Mouse (Mus musculus): ENCODE measurements around the gene Sectm1a.
A peak's percentile ranks its signal among the peaks of the same experiment; 100 is the strongest.
"Not testable (repeated sequence)": the region's sequence is repeated elsewhere in the genome, so short reads cannot be mapped to it uniquely, and the experiment has no call there.

Gene Sectm1a

GRCm38 (mm10) chr11:121081120-121081519 is at the start of gene Sectm1a:
Gene Sectm1a (minus strand): TSS chr11:121081220.
- no peak for DNase-seq (ENCODE audit: low read depth, low spot score)

GRCm38 (mm10) chr11:121129616-121130015 is 48.6 kb upstream of the Sectm1a start:
- no peak for DNase-seq (ENCODE audit: low read depth, low spot score)

GRCm38 (mm10) chr11:121127441-121127840 is 46.4 kb upstream of the Sectm1a start:
- no peak for DNase-seq (ENCODE audit: low read depth, low spot score)

- DNase-seq (ENCODE audit: low read depth, low spot score) = peak; percentile 17
Observed at GRCm38 (mm10) chr11:121126395-121126794, 45.4 kb upstream of the Sectm1a start.

GRCm38 (mm10) chr11:121125522-121126172 is 44.6 kb upstream of the Sectm1a start:
- DNase-seq (ENCODE audit: low read depth, low spot score) = no peak

GRCm38 (mm10) chr11:121123438-121123837 is 42.4 kb upstream of the Sectm1a start:
- DNase-seq (ENCODE audit: low read depth, low spot score) = no peak

GRCm38 (mm10) chr11:121122024-121122670 is 41.1 kb upstream of the Sectm1a start:
- no peak for DNase-seq (ENCODE audit: low read depth, low spot score)

DNA sequence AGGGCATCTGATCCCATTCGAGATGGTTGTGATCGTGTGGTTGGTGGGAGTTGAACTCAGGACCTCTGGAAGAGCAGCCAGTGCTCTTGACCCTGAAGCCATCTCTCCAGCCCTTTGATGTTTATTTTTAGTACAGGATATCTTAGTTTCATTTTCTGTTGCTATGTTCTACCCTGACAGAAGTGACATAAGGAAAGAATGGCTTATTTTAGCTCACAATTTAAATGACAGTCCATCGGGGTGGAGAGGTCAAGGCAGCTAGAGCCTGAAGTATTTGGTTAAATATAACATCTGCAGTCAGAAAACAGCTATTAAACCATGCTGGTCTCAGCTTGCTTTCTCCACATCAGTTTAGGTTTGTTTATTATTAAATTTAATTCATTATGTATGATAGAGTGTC is 40.1 kb upstream of the Sectm1a start:
- no peak for DNase-seq (ENCODE audit: low read depth, low spot score)

GRCm38 (mm10) chr11:121118577-121118976 is 37.6 kb upstream of the Sectm1a start, which contains the start of gene Tex19.2:
Gene Tex19.2 (minus strand): TSS chr11:121118677.
- no peak for DNase-seq (ENCODE audit: low read depth, low spot score)

GRCm38 (mm10) chr11:121118106-121118505 is 37.1 kb upstream of the Sectm1a start:
- no peak for DNase-seq (ENCODE audit: low read depth, low spot score)

- no peak for DNase-seq (ENCODE audit: low read depth, low spot score)
Observed at GRCm38 (mm10) chr11:121112091-121112775, 31.2 kb upstream of the Sectm1a start.

GRCm38 (mm10) chr11:121111601-121112000 is 30.6 kb upstream of the Sectm1a start:
- no peak for DNase-seq (ENCODE audit: low read depth, low spot score)

- DNase-seq (ENCODE audit: low read depth, low spot score) = no peak
Observed at GRCm38 (mm10) chr11:121111051-121111450, 30.0 kb upstream of the Sectm1a start.

DNA sequence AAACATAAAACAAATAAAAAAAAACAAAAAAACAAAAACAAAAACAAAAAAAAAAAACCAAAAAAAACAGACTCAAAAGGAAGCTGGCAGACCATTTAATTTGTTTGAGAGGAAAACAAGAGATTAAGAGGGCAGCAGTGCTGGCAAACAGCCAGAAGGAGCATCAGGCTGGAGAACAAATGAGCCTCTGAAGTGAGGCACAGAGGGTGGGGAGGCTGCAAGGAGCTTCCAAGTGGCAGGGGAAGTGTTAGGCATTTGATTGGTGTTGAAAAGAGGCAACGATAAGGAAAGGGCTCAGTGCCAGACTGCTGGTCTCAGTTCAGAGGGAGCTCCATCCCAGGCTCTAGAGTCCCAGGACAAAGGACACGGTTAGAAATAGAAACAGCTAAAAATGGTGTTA is 29.0 kb upstream of the Sectm1a start:
- DNase-seq (ENCODE audit: low read depth, low spot score) = no peak

DNA sequence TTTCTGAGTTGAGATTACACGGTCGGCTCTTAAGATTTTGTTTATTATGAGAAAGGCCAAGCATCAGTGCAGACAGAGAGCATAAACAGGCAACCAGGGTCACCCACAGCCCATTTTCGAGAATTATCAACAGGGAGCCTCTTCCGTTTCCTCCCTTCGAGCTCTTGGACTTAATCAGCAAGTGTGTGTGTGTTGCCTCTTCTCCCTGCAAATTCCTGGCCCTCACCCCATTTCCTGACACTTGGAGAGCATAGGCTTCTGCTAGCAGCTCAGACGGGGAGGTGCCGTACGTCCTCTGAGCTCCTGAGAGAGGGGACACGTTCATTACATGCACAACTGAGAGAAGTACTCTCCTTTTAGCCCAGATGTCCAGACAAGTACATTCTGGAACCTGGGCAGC is 27.0 kb upstream of the Sectm1a start:
- DNase-seq (ENCODE audit: low read depth, low spot score) = no peak

DNA sequence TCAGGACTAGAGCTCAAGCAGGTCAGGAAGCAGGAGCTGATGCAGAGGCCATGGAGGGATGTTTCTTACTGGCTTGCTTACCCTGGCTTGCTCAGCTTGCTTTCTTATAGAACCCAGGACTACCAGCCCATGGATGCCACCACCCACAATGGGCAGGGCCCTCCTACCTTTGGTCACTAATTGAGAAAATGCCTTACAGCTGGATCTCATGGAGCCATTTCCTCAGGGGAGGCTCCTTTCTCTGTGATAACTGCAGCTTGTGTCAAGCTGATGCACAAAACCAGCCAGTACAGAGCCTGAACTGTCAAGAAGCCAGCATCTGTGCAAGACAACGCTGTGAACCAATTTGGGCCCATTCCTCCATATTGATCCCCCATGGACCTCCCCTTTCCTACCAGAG is 26.2 kb upstream of the Sectm1a start:
- DNase-seq (ENCODE audit: low read depth, low spot score) = not testable (repeated sequence)

DNA sequence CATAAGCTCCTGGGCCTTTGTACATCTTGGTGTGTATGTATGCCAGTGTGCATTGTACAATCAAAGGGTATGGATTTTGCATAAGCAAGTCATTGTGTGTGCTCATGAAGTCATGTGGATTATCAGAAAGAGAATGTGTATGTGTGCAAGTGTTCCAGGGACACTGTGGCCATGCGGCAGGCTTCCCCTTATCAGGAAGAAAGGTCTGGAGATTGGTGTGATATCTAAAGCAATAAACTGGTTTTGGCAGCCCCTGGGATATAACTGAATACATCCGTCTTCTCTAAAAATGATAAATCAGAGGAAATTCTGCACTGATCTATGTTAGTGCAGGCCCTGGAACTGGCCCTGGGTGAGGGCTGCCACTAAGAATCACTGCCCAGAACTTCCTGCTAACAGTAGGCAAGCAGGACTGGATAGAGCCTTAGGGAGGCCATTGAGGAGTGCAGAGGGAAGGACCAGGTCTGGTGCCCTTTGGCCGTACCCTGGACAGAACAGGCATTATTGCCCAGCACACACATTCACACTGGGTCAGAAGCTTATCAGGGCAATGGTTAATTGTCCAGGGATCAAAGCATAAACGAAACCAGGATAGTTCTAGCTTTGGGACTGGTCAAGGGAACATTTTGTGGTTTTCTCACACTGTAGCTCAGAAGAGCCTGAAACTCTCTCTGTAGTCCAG is 20.2 kb upstream of the Sectm1a start:
- no peak for DNase-seq (ENCODE audit: low read depth, low spot score)

- no peak for DNase-seq (ENCODE audit: low read depth, low spot score)
Observed at GRCm38 (mm10) chr11:121100692-121101091, 19.7 kb upstream of the Sectm1a start.

- no peak for DNase-seq (ENCODE audit: low read depth, low spot score)
Observed at GRCm38 (mm10) chr11:121099762-121100161, 18.7 kb upstream of the Sectm1a start.

DNA sequence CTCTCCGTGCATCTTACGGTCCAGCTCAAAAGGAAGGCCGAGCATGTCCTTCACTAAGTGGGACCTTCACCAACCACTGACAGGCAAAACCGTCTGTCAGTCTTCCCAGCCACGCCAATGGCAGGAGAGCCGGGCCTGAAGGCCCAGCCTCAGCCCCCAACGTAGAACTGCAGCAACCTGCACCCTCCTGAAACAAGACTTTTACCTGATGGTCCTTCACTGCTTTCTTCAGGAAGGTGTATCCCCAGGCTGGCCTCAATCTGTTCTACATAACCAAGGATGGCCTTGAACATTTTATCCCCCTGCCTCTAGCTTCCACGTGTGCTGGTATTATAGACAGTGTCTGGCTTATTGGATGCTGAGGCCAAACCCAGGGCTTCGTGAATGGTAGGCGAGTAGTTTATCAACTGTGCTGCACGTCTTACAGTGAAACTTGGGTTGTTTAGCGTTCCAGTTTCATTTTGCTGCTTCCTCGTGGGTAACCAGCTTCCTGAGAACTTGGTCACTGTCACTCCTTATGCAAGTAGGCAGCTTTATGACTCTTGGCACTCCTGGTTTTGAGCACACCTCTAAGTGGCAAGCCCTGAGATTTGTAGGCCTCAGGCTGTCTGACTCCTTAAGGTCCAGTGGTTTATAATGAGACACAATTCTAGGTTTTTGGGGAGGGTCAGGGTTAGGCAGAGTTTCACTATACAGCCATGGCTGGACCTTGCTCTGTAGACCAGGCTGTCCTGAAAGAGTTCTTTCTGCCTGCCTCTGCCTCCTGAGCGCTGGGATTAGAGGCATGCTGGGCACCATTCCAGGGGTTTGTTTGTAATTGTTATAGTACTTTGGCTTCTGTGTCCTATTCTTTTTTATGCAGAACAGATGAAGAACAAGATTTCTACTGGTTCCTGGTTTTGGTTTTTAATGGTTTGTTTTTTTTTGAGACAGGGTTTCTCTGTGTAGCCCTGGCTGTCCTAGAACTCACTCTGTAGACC is 11.9 kb upstream of the Sectm1a start:
- no peak for DNase-seq (ENCODE audit: low read depth, low spot score)

GRCm38 (mm10) chr11:121090943-121091342 is 9.9 kb upstream of the Sectm1a start:
- DNase-seq (ENCODE audit: low read depth, low spot score) = no peak
